In the genomic region with DNA sequence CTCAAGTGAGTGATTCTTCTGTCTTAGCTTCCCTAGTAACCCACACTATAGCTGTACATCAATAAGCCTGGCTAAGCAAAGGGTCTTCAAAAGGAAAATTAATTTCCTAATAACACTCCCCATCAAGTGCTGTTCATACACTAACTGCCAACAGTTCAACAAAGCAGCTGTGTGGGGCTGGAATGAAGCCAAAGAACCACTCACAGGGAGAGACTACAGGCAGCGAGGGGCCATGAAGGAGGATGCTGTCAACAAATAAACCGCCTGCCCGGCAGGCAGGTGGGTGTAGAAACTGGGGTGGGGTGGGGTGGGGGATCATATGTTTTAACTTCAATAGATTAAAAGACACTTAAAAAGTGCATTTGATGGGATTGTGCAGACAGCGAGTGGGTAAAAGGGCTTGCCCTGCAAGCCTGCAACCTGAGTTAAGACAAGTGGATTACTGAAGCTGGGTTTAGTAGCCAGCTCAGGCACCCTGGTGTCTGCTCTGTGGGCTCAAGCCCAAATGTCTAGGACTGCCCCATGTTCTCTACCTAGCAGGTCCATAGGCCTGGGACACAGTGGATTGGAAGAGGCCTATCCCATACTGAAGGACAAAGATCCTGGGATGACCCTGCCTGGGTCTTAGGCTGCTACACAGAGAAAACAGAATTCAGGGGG, we compare ENCODE assay signal across 8 mouse cellular contexts. TPM values are rescaled to one million over a fixed set of nuclear protein-coding genes. Genes with fewer than 3 reads are reported as not detected.
DNase-seq lines count a peak whose midpoint lies in the region; ATAC-seq and TF ChIP-seq lines count a peak whose summit lies in the region.
"Had no signal": no experiment of that assay in that cellular context is flagged by ENCODE, and none has a peak within 500 bp of the region (broad histone marks: within the 10 kb centered on the region; RNA-seq: fewer than 3 reads in every experiment).

No protein-coding gene starts in this region.

- ATAC-seq in kidney, postnatal 0 days (replicated peaks; ENCODE audit: low FRiP score, low read depth), result no peak
- ATAC-seq in kidney, embryonic 14.5 days (ENCODE audit: low FRiP score, low TSS enrichment), result no peak
- ATAC-seq in embryonic facial prominence, embryonic 12.5 days (ENCODE audit: insufficient number of reproducible peaks, insufficient read depth, low FRiP score, low TSS enrichment), result no peak
- ATAC-seq in forebrain, postnatal 0 days, result peak; percentile 77
- ATAC-seq in megakaryocyte progenitor cell, adult 5-6 weeks (replicated peaks; ENCODE audit: poor library complexity), result no peak

- no peaks in the 10 kb centered on the region for H3K4me1 ChIP-seq in kidney, postnatal 0 days (replicated peaks; ENCODE audit: insufficient read depth, low read length)
- peaks cover 6% of the 10 kb centered on the region; the same call in 1 of the 2 replicates for H3K4me1 ChIP-seq in kidney, embryonic 14.5 days (ENCODE audit: control insufficient read depth, insufficient read depth, low read length)
- H3K4me1 ChIP-seq in embryonic facial prominence, embryonic 12.5 days, result peaks cover 21% of the 10 kb centered on the region
- H3K4me1 ChIP-seq in forebrain, postnatal 0 days (ENCODE audit: insufficient read depth), result 0 out of 2 replicates have a peak, but pooled peaks cover 9% of the 10 kb centered on the region

- H3K4me2 ChIP-seq in kidney, postnatal 0 days (ENCODE audit: low read length), result no peak overlapping the region
- H3K4me2 ChIP-seq in kidney, embryonic 14.5 days (replicated peaks; ENCODE audit: low read depth, low read length), result no peak overlapping the region
- no peak overlapping the region for H3K4me2 ChIP-seq in embryonic facial prominence, embryonic 12.5 days (replicated peaks)
- no peak overlapping the region for H3K4me2 ChIP-seq in forebrain, postnatal 0 days (ENCODE audit: low read depth)

- H3K27ac ChIP-seq in kidney, postnatal 0 days, result no peak overlapping the region
- H3K27ac ChIP-seq in kidney, embryonic 14.5 days (ENCODE audit: low read depth, low read length), result no peak overlapping the region
- peak overlapping the region; percentile 58 for H3K27ac ChIP-seq in embryonic facial prominence, embryonic 12.5 days
- H3K27ac ChIP-seq in forebrain, postnatal 0 days (ENCODE audit: low read depth, low read length), result no peak overlapping the region

- TF ChIP-seq CTCF in kidney, postnatal 0 days (IDR thresholded peaks at IDR 0.05; ENCODE audit: low read depth), result no peak
- no peak for TF ChIP-seq CTCF in forebrain, postnatal 0 days (IDR thresholded peaks at IDR 0.05; ENCODE audit: low read depth)

- no peaks in the 10 kb centered on the region for H3K9me3 ChIP-seq in kidney, postnatal 0 days (replicated peaks; ENCODE audit: low read length)
- H3K9me3 ChIP-seq in kidney, embryonic 14.5 days (ENCODE audit: control insufficient read depth, low read length), result no peaks in the 10 kb centered on the region
- H3K9me3 ChIP-seq in embryonic facial prominence, embryonic 12.5 days, result no peaks in the 10 kb centered on the region
- no peaks in the 10 kb centered on the region for H3K9me3 ChIP-seq in forebrain, postnatal 0 days (ENCODE audit: low read length)
- H3K9me3 ChIP-seq: megakaryocyte, embryonic 14.5 days had no signal

- peak; percentile 47 for DNase-seq in kidney, postnatal 0 days (ENCODE audit: low spot score)
- DNase-seq in forebrain, postnatal 0 days, result peak; percentile 71
- peak; percentile 49 for DNase-seq in retina, embryonic 14.5 days (ENCODE audit: low spot score)
- DNase-seq in left cerebral cortex, postnatal 25 days (ENCODE audit: low spot score in 2 of 2), result no peak

- WGBS in kidney, postnatal 0 days, result 38% methylated on average over 4 of the region's 4 CpGs
- WGBS in kidney, embryonic 14.5 days, result 42% methylated on average over 4 of the region's 4 CpGs
- 32% methylated on average over 4 of the region's 4 CpGs for WGBS in embryonic facial prominence, embryonic 12.5 days
- WGBS in forebrain, postnatal 0 days, result 4% methylated on average over 4 of the region's 4 CpGs

- no peak overlapping the region for H3K9ac ChIP-seq in kidney, postnatal 0 days (ENCODE audit: low read depth, low read length)
- H3K9ac ChIP-seq in kidney, embryonic 14.5 days (ENCODE audit: low read depth, low read length), result no peak overlapping the region
- no peak overlapping the region for H3K9ac ChIP-seq in embryonic facial prominence, embryonic 12.5 days
- H3K9ac ChIP-seq in forebrain, postnatal 0 days, result no peak overlapping the region

- H3K36me3 ChIP-seq in kidney, postnatal 0 days (ENCODE audit: insufficient read depth, low read length), result no peaks in the 10 kb centered on the region
- no peaks in the 10 kb centered on the region for H3K36me3 ChIP-seq in kidney, embryonic 14.5 days (ENCODE audit: control insufficient read depth, insufficient read depth, low read length)
- H3K36me3 ChIP-seq in embryonic facial prominence, embryonic 12.5 days, result no peaks in the 10 kb centered on the region
- no peaks in the 10 kb centered on the region for H3K36me3 ChIP-seq in forebrain, postnatal 0 days (ENCODE audit: insufficient read depth)

- no peak overlapping the region for H3K4me3 ChIP-seq in kidney, postnatal 0 days (replicated peaks; ENCODE audit: low read depth, low read length)
- no peak overlapping the region for H3K4me3 ChIP-seq in kidney, embryonic 14.5 days (ENCODE audit: low read length)
- no peak overlapping the region for H3K4me3 ChIP-seq in embryonic facial prominence, embryonic 12.5 days
- H3K4me3 ChIP-seq in forebrain, postnatal 0 days (ENCODE audit: low read depth, low read length), result no peak overlapping the region
- H3K4me3 ChIP-seq: megakaryocyte, embryonic 14.5 days had no signal

- no peaks in the 10 kb centered on the region for H3K27me3 ChIP-seq in kidney, postnatal 0 days (ENCODE audit: insufficient read depth, low read length)
- no peaks in the 10 kb centered on the region for H3K27me3 ChIP-seq in kidney, embryonic 14.5 days (ENCODE audit: control insufficient read depth, insufficient read depth, low read length)
- H3K27me3 ChIP-seq in embryonic facial prominence, embryonic 12.5 days, result no peaks in the 10 kb centered on the region
- H3K27me3 ChIP-seq in forebrain, postnatal 0 days (ENCODE audit: insufficient read depth, low read length), result no peaks in the 10 kb centered on the region

- intact Hi-C loops in left cerebral cortex, postnatal 25 days (cut with DNase I), result no loop called here

RNA-seq across cellular contexts. Expression of a gene that starts 35.8 kb away (rescaled TPM):
- 0.08 and 0.14 TPM in 2 replicates for polyA plus RNA-seq in kidney, postnatal 0 days (2015; fragmentation: Nextera tagmentation; extraction: Ambion mirVana)
- polyA plus RNA-seq in kidney, embryonic 14.5 days (2014; fragmentation: Nextera tagmentation; extraction: Ambion mirVana), result 0.14 and 0.37 TPM in 2 replicates
- 1.5 and 2.4 TPM in 2 replicates for polyA plus RNA-seq in embryonic facial prominence, embryonic 12.5 days (2016; fragmentation: Nextera tagmentation; extraction: Ambion mirVana)
- 12.2 and 14.2 TPM in 2 replicates for total RNA-seq in forebrain, postnatal 0 days (2014; rRNA removed)
- 3.6 and 4.0 TPM in 2 replicates for polyA plus RNA-seq in forebrain, postnatal 0 days (2015; fragmentation: Nextera tagmentation; extraction: Ambion mirVana)
- total RNA-seq in megakaryocyte progenitor cell, adult 5-6 weeks (2015), result 0.25 and 0.46 TPM in 2 replicates
- total RNA-seq in megakaryocyte progenitor cell, adult 5-6 weeks (2017), result 0.04 and 0.10 TPM in 2 replicates
- total RNA-seq in left cerebral cortex, postnatal 25 days (2021), result 10 to 100 TPM; 40.6 to 62.2 TPM

RNA-seq across cellular contexts. Expression of a gene that starts 36.0 kb away (rescaled TPM):
- not detected in 2 replicates for polyA plus RNA-seq in kidney, postnatal 0 days (2015; fragmentation: Nextera tagmentation; extraction: Ambion mirVana)
- polyA plus RNA-seq in kidney, embryonic 14.5 days (2014; fragmentation: Nextera tagmentation; extraction: Ambion mirVana), result not detected in 2 replicates
- not detected in 2 replicates for polyA plus RNA-seq in embryonic facial prominence, embryonic 12.5 days (2016; fragmentation: Nextera tagmentation; extraction: Ambion mirVana)
- 0.08 and 0.24 TPM in 2 replicates for total RNA-seq in forebrain, postnatal 0 days (2014; rRNA removed)
- polyA plus RNA-seq in forebrain, postnatal 0 days (2015; fragmentation: Nextera tagmentation; extraction: Ambion mirVana), result 0.10 and 0.23 TPM in 2 replicates
- total RNA-seq in megakaryocyte progenitor cell, adult 5-6 weeks (2015), result not detected in 2 replicates
- not detected in 2 replicates for total RNA-seq in megakaryocyte progenitor cell, adult 5-6 weeks (2017)
- 1 to 10 TPM in 1 of 2 experiments, under 1 TPM in 1; 0.71 to 1.1 TPM for total RNA-seq in left cerebral cortex, postnatal 25 days (2021)

Comparison
In these comparisons a context has a peak if more than half of its experiments do, and no peak if none do; other contexts are left out.
1. DNase-seq: peak in kidney, postnatal 0 days (single experiment), forebrain, postnatal 0 days (single experiment) and retina, embryonic 14.5 days (single experiment); none in left cerebral cortex, postnatal 25 days (0 of 2).